Comparison of ENCODE assay signal across 8 mouse cellular contexts in genomic region chr4:88094768-88095420, GRCm38 (mm10). TPM values are rescaled to one million over a fixed set of nuclear protein-coding genes. Genes with fewer than 3 reads are reported as not detected.
A peak's percentile ranks its signal among the peaks of the same experiment; 100 is the strongest.
DNase-seq lines count a peak whose midpoint lies in the region; ATAC-seq and TF ChIP-seq lines count a peak whose summit lies in the region.

No protein-coding gene starts in this region.

- peak overlapping the region; percentile 6 for H3K27ac ChIP-seq in lung, embryonic 15.5 days
- peak overlapping the region; percentile 39 for H3K27ac ChIP-seq in bone marrow macrophage, adult 2 months (ENCODE audit: insufficient read depth, low read depth, low read length)

- H3K9me3 ChIP-seq in lung, embryonic 15.5 days: no peaks in the 10 kb centered on the region
- H3K9me3 ChIP-seq in megakaryocyte, embryonic 14.5 days: no peaks in the 10 kb centered on the region

- peak overlapping the region; percentile 64 for H3K9ac ChIP-seq in lung, embryonic 15.5 days

- no peak for TF ChIP-seq POLR2A in bone marrow macrophage, adult 2 months (IDR thresholded peaks at IDR 0.05; ENCODE audit: borderline replicate concordance, low read depth, low read length)

- H3K36me3 ChIP-seq in lung, embryonic 15.5 days: no peaks in the 10 kb centered on the region
- no peaks in the 10 kb centered on the region for H3K36me3 ChIP-seq in megakaryocyte, embryonic 14.5 days (replicated peaks; ENCODE audit: low read length)

- no peak for TF ChIP-seq CTCF in bone marrow macrophage, adult 2 months (IDR thresholded peaks at IDR 0.05; ENCODE audit: low read depth, low read length)

- WGBS in lung, embryonic 15.5 days: under 1% methylated on average over 30 of the region's 30 CpGs

- H3K4me2 ChIP-seq in lung, embryonic 15.5 days: peak overlapping the region; percentile 97

- no peak for DNase-seq in lung, postnatal 36 days
- DNase-seq in forelimb bud, embryonic 11.5 days (ENCODE audit: low read depth, low spot score): peak; percentile 21
- DNase-seq in gastrocnemius, postnatal 10 days: no peak
- no peak for DNase-seq in adrenal gland, postnatal 14 days
- no peak for DNase-seq in ovary, adult 18-20 months (ENCODE audit: low spot score)

- no peaks in the 10 kb centered on the region for H3K27me3 ChIP-seq in lung, embryonic 15.5 days
- H3K27me3 ChIP-seq in megakaryocyte, embryonic 14.5 days (replicated peaks): no peaks in the 10 kb centered on the region

- ATAC-seq in lung, embryonic 15.5 days (ENCODE audit: borderline replicate concordance, extremely low read depth, low FRiP score, low TSS enrichment): peak; percentile 71

- H3K4me1 ChIP-seq in lung, embryonic 15.5 days: peaks cover 5% of the 10 kb centered on the region
- H3K4me1 ChIP-seq in bone marrow macrophage, adult 2 months (ENCODE audit: control insufficient read depth, insufficient read depth, low read length): no peaks in the 10 kb centered on the region
- H3K4me1 ChIP-seq in megakaryocyte, embryonic 14.5 days: peaks cover 27% of the 10 kb centered on the region

- H3K4me3 ChIP-seq in lung, embryonic 15.5 days: peak overlapping the region; percentile 69
- peak overlapping the region; percentile 86 for H3K4me3 ChIP-seq in bone marrow macrophage, adult 2 months (ENCODE audit: insufficient read depth, low read length)
- H3K4me3 ChIP-seq in megakaryocyte, embryonic 14.5 days (replicated peaks): peak overlapping the region; percentile 97

RNA-seq across cellular contexts. Expression of gene Focad, which starts 0.5 kb away (rescaled TPM):
- 14.9 and 15.3 TPM in 2 replicates for polyA plus RNA-seq in lung, embryonic 15.5 days (2015; fragmentation: Nextera tagmentation; extraction: Ambion mirVana)
- polyA plus RNA-seq in bone marrow macrophage, adult 2 months (2012; ENCODE audit: insufficient read depth, insufficient read length, missing spikeins): 2.4 and 3.7 TPM in 2 replicates
- polyA plus RNA-seq in megakaryocyte, embryonic 14.5 days (2012; ENCODE audit: insufficient read depth, low replicate concordance): 2.8 and 5.9 TPM in 2 replicates
- total RNA-seq in gastrocnemius, postnatal 10 days (2021): 10 to 100 TPM; 15.0 to 24.6 TPM
- total RNA-seq in adrenal gland, postnatal 14 days (2021): 27.6 and 28.6 TPM in 2 replicates
